Mouse (Mus musculus): ENCODE measurements at regions not wholly inside any gene's neighbourhood (a gene's known extent, or its start where the extent isn't known, plus 50 kb on each side); places are given as distances from the start of the nearest gene placed in this dataset.

- no peak overlapping the region for H3K4me3 ChIP-seq (ENCODE audit: low read depth, low read length)
- H3K4me1 ChIP-seq (ENCODE audit: control insufficient read depth, insufficient read depth) = no peaks in the 10 kb centered on the region
- no peaks in the 10 kb centered on the region for H3K36me3 ChIP-seq (replicated peaks; ENCODE audit: control insufficient read depth, insufficient read depth, low read length)
- WGBS = 95% methylated on average over 3 of the region's 3 CpGs
- no peak overlapping the region for H3K9ac ChIP-seq (replicated peaks; ENCODE audit: low read depth, low read length)
- H3K27me3 ChIP-seq (ENCODE audit: control insufficient read depth, insufficient read depth, low read length) = no peaks in the 10 kb centered on the region
- no peak for TF ChIP-seq CTCF (IDR thresholded peaks at IDR 0.05; ENCODE audit: low read depth)
- TF ChIP-seq EP300 (IDR thresholded peaks at IDR 0.05; ENCODE audit: low read depth) = no peak
- no peak overlapping the region for H3K27ac ChIP-seq (ENCODE audit: low read depth)
- no peak for DNase-seq (ENCODE audit: low spot score)
- H3K4me2 ChIP-seq (ENCODE audit: low read depth, low read length) = no peak overlapping the region
- no peak for ATAC-seq (ENCODE audit: insufficient read depth, low read depth)
- no peaks in the 10 kb centered on the region for H3K9me3 ChIP-seq (replicated peaks; ENCODE audit: control insufficient read depth, low read length)
Measured at GRCm38 (mm10) chr3:129481293-129481692, 50.9 kb upstream of the Elovl6 start.
